Mouse (Mus musculus): ENCODE measurements around the gene Ncln.
A peak's percentile ranks its signal among the peaks of the same experiment; 100 is the strongest.

Ncln gene

DNA sequence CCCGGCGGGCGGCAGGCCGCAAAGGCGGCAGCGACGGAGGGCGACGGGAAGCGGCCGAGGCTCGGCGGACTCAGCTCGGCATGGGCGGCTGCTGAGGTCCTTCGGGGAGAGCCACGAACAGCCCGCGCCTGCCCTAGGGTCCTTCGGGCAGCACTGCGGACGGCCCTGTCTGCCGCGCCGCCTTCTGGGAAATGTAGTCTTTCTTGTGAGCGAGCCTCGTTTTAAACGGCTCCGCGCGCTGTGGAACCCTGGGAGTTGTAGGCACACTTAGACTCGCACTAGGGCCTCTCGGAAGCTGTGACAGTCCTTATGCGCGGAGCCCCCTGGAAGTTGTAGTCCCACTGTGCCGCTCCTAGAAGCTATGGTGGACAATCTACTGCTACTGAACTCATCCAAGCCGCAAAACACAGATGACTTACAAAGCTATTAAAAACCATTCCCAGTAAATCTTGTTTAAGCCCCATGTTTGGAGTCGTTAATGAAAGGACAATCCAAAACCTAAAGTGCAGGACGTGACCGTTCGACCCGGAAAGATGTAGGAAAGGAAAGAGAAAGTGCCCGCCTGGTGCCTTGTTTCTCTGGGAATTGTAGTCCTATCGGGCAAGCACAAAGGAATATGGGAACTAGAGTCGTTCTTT is at the start of gene Ncln:
Ncln (minus strand) TSS at position 129 of the 638 bp plus-strand sequence.
- peak; percentile 96 to 99 for DNase-seq (ENCODE audit: low spot score in 2 of 2)

DNA sequence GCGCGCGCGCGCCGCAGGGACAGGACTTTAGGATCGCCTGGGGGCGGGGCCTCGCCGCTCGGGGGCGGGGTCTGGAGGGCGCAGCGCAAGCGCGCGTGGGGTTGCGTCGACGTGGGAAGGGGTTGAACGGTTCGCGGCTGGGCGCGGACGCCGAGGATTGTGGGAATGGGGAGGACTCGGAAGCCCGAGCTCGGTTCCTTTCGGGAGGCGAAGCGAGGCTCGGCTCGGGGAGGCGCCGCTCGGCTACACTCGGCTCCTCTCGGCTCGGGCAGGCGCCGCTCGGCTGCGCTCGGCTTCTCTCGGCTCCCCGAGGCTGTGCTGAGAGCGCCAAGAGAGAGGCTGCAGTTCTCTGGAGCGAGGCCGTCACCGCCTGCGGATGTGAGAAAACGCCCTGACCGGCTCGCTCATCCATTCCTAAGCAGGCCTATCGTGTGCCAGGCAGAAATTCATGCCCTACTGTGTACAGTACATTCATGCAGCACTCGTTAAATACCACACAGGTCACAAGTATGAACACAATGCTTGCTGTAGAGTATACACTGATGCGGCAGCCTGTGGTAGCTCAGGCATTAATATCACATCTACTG is 49.1 kb upstream of the Ncln start, which contains the start of gene Gna11:
Gna11 (minus strand) TSS at position 30 of the 587 bp plus-strand sequence.
- DNase-seq (ENCODE audit: low spot score in 2 of 2) = peak; percentile 100

DNA sequence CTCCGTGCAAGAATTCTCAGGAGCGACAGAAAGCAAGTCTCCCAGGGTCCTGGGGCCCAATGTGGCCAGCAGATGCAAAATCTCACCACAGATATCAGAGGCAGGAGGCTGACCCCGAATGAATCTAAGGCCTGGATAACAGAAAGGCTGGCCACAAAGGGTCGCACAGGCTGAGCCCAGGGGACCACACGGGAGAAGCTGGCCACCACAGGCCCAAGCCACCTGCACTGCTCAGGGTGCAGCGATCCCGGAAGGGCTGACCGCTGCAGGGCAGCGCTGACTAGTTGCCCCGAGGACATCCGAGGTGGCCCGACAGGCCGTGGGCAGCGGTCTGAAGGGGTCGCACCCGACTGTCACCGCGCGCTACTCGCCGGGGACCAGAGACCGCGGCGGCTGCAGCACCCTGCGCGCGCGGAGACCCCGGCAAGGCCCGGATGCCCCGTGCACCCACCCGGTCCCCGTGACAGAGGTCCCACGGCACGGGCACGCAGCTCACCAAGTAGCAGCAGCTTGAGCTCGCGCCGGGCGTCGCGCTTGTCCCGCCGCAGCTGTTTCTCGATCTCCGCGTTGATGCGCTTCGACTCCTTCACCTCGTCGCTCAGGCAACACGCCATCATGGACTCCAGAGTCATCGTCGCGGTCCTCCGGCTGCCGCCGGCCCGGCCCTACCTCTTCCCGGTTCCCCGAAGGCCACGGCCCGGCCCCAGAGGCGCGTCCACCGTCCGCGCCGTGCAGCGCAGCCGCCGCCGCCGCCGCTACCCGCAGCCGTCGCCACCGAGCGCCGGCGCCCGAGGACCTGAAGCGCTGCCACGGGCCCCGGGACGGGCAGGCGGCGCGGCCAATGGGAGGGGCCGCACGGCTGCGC is 48.3 kb upstream of the Ncln start:
- no peak for DNase-seq (ENCODE audit: low spot score in 2 of 2)

DNA sequence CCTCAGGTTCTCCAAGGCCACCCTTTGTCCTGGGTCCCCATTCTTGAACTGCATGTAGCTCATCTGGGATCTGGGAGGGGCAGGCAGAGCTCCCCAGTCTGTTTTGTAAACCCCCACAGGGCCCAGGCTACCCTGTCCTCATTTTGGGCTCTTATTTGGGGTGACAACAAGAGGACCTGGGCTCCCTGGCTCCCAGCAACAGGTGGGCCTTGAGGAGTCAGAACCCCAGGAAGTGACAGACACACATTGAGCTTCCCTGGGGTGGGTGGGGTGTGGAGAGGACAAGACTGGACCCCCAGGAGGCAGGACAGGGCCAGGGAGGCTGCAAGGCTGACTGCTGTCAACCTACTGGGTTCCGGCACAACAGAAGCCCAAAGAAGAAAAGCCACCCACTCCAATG is 47.4 kb upstream of the Ncln start:
- no peak for DNase-seq (ENCODE audit: low spot score in 2 of 2)

DNA sequence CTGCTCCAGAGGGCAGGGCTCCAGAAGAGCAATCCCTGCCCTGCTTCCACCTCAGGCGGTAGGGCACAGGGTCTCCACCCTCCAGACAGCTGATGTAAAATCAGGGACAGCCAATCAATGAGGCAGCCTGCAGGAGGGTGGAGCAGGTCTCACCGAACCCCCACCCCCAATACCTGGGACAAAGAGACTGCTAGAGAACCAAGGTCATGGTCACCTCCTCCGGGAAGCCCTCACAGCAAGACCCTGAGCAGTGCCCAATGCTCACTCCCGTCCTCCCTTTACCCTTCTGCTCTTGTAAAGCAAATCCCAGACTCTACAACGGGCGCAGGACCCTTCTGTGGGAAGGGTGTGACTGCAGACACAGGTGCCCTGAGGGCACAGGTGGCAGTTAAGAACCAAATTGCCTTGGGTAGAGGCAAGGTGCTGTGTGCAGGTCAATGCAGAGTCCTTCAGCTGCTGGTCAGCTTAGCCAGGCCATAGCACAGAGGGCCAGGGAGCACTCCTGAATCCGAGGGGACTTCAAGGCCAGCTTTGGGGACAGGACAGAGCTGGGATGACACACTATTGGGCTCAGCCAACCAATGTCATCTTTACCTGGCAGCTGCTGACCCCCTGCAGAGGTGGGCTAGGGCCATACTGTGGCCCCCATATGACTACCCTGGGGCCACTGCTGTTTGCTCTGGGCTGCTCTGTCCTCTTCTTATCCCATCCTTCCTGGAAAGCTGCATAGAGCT is 46.7 kb upstream of the Ncln start:
- no peak for DNase-seq (ENCODE audit: low spot score in 2 of 2)

DNA sequence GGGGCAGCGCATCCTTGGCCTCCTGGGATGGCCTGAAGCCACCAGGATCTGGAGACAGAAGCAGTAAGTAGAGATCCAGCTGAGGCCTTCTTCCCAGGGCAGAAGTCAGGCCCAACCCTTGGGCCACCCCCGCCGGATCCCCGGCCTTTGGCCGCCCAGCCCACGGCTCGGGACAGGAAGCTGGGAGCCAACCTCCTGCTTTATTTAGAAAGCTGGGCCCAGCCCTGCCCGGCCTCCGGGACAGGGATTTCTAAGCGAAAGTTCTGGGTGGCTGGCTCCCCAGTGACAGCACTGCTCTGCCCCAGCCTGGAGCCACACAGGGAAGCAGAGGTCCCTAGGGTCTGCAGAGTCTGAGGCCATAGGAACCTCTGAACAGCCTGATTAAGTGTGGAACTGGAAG is 45.6 kb upstream of the Ncln start:
- DNase-seq (ENCODE audit: low spot score in 2 of 2) = peak in 1 of 2 experiments; percentile 65

DNA sequence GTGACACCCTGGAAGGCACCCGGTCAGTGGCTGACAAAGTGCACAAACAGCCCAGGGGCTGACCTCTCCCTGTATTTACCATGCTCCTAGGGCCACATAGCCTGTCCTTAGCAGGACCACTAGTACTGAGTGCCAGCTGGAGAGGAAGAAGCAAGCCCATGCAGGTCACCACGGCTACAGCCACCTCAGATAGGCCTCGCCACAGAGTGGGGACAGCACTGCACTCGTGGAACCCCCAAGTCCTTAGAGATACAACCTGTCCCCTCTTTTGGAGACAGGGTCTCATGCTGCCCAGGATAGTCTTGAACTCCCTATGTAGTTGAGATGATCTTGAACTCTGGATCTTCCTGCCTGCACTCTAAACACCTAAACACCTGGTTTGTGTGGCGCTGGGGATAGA is 45.2 kb upstream of the Ncln start:
- no peak for DNase-seq (ENCODE audit: low spot score in 2 of 2)

DNA sequence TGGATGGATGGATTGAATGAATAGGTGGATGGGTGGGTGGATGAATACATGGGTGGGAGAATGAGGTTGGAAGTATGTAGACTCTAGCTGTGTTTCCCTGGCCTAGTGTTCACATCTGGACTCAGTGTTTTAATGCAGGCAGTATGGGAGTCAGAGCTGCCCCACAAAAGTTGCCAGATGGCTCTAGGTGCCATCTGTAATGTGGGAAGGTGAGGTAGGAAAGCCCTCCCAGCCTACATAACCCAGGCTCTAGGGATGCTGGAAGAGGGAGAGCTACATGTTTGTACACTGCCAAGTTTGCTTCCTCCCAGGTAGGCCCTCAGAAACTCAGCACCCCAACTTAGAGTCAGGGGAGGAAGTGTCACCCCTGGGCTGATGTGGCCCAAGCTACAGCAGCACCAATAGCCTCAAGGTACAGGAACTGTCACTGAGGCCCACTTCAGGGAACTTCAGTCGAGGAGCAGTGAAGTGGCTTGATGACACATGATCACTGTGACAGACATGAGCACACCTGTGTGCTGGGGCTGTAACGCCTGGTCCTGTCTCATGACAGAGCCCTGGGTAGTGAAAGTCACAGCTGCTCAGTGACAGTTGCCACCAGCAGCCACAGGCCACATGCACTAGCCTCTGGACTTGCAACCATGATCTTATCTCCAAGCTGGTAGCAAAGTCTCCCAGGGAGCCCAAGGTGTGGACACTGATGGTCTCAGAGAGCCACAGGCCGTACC is 42.3 kb upstream of the Ncln start:
- DNase-seq (ENCODE audit: low spot score in 2 of 2) = no peak

DNA sequence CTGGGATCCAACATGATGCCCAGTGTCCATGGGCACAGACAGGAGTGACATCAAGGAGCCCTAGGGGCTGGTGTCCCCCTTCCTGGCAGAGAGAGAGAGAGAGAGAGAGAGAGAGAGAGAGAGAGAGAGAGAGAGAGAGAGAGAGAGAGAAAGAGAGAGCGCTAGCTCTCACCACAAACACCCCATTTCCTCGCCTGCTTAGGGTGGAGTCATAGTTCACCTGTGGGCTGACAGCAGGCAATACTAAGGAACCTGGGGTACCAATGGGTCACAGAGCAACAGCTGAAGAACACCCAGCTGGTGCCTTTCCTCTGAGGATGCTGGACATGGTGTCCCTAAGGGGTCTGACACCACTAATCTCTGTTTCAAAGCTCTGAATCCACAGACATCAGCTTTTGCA is 41.2 kb upstream of the Ncln start:
- DNase-seq (ENCODE audit: low spot score in 2 of 2) = no peak

DNA sequence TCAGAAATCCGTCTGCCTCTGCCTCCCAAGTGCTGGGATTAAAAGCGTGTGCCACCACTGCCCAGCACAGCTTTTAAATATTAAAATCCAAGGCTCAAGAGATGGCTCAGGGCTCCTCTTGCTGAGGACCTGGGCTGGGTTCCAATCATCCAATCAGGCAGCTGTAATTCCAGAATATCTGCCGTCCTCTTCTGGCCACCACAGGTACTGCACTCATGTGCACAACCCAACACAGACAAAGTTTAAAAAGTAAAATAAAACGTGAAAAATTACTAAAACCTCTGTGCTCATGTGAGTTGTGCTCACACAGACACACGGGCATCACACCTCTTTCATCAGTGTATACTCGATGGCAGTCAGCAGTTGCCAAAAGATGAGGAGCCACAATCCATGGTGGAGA is 40.5 kb upstream of the Ncln start:
- DNase-seq (ENCODE audit: low spot score in 2 of 2) = no peak

DNA sequence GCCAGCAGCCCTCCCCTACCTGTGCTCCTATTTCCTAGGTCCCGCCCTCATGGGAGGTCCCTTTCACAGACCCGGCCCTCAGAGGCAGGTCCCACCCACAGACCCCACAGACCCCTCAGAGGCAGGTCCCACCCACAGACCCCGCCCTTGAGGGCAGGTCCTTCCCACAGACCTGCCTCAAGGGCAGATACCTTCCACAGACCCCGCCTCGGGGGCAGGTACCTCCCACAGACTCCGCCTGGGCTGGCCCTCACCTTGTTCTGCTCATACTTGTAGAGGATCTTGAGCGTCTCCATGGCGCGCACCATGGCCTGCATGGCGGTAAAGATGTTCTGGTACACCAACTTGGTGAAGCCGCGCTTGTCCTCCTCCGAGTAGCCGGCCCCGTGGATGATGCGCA is 38.6 kb upstream of the Ncln start:
- DNase-seq (ENCODE audit: low spot score in 2 of 2) = no peak

DNA sequence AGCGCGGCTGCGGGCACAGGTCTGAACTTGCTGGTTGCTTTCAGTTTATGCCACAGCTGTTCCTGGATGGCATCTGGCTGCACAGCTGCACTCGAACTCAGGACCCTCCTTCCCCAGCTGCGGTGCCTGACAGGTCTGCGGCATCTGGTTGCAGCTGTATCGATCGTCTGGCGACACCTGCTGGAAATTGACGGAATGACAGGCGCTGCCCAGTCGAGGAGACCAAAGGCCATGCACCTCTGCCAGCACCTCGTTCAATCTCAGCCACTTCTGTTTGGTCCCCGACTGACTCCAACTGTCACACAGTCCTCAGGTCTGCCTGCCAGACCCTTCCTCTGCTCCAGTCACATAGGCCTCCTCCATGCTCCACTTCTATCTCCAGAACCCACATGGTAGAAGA is 30.6 kb upstream of the Ncln start:
- peak; percentile 85 to 87 for DNase-seq (ENCODE audit: low spot score in 2 of 2)

DNA sequence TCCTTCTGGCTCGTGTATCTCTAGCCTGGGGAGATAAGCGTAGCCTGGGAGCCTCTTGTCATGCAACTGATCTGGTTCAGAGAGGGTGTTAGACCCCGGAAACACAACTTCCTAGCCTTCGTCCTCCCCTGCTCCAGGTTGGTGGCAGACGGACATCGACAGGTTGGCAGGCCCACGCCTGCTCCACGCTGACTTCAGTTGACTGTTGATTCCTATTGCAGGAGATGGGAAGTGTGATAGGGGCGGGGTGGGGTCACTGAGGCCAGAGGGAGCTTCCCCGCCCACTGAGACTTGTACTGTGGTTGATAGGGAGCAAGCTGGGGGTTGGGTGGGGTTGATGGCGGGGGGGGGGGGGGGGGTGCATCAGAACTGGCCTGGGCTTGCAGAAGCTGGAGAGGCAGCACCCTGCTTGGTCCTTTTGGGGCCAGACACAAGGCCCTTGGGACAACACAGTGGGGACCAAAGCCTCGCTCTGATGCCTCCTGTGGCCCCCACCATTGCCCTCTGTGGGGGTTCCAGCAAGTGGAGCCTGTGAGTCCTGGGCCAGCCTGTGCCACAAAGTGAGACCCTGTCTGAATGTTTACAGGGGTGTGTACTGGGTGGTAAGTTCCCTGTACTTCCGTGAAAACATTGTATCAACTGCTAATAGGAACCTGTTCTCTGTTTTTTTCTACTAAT is 29.0 kb upstream of the Ncln start:
- DNase-seq (ENCODE audit: low spot score in 2 of 2) = peak; percentile 62 to 70

DNA sequence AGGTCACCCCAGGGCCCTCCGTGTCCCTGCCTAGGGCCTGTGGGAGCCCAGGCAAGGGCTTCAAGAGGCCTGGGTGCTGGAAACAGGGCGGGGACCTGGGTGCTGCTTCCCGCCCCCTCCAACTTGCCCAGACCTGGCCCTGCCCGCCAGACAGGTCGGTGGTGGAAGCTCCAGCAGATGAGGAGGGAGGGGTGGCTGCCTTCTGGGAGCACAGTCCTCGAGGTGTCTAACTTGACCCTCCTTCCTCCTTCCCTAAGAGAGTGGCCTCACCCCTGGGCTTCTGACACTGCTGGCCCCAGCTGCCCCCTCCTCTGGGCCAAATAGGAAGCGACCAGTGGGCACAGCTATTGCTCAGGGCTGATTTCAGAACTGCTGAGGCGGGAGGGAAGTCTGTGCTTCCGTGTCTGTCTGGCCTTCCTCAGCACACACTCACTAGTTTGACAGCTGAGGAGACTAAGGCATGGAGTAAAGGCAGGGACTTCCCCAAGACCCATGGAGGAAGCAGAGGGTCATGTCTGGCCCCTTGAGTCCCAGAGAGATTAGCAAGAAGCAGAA is 27.9 kb upstream of the Ncln start, which contains the start of gene Gna15:
Gna15 (minus strand) TSS at position 175 of the 555 bp plus-strand sequence.
- peak; percentile 57 to 74 for DNase-seq (ENCODE audit: low spot score in 2 of 2)

DNA sequence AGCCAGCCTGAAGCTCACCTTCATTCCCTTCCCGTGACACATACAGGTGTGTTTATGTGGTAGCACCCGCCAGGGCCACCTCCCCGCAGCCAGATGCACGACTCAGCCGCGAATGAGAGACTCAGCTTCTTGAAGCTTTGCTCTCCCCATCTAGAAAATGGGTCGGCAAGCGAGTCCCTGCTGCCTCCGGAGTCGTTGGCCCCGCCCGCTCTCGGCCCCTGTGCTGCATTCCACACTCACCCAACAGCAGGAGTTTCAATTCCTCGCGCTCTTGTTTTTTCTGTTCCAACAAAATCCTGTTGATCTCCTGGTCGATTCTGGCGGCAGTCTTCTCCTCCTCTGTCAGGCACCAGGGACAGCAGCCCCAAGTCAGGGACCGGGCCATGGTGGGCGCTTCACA is 27.4 kb upstream of the Ncln start:
- peak in 1 of 2 experiments; percentile 40 for DNase-seq (ENCODE audit: low spot score in 2 of 2)

DNA sequence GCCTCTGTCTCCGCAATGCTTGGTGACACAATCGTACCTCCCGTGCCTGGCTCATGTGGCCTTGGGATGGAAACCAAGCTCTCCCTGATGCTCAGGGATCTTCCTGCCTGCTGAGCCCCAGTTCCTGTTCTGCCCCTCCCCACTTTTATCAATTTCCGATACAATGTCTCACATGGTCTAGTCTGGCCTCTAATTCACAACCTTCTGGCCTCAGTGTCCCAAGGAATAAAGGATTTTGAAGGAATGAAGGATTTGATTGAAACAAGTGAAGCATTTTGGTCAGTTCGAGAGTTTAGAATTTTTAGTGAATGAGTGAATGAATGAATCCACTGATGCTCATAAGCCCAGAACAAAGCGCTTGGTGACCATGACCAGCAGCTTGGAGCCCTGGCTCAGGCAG is 26.9 kb upstream of the Ncln start:
- DNase-seq (ENCODE audit: low spot score in 2 of 2) = no peak

DNA sequence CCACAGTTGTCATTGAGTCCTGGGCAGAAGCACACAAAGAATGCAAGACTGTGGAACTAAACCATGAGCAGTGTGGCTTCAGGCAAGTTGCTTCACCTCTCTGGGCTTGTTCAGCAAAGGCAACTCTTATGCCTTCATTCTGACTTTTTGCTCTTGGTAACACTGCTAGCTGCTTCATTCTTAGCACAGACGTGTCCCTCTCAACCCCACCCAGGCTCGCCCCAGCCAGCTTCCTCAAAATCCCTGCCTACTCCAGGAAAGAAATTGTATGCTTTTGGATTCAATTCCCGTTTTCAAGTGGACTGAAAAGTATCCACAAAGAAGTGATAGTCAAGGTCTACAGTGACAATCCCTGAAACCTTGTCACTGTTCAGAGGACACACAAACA is 23.8 kb upstream of the Ncln start:
- no peak for DNase-seq (ENCODE audit: low spot score in 2 of 2)

DNA sequence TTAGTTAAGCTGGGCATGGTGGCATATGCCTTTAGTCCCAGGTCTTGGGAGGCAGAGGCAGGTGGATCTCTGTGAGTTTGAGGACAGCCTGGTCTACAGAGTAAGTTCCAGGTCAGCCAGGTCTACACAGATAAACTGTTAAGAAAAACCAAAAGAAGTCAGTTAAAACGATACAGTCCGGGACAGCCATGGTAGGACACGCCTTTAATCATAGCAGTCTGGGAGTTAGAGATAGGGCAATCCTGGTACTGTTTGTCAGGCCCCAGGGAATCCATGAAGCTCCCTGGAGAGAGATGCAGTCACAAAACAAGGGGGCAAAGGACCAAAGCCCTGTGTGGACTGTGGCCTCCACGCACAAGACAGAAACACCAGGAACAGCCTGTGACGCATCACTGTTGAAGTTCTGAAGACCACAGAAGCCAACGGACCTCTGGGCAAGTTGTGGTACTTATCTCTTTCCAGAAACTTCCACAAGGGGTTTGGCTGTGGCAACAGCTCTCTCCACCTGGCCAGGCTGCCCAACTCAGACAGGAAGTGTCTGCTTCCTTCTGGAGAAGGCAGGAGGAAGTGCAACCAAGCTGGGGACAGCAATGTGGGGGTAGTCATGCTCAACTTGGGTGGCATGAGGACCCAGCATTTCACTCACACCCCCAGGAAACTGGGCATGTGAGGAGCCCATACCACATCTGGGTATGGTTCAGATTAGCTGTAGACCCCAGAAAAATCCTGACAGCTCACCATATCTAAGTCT is 23.2 kb upstream of the Ncln start:
- no peak for DNase-seq (ENCODE audit: low spot score in 2 of 2)

DNA sequence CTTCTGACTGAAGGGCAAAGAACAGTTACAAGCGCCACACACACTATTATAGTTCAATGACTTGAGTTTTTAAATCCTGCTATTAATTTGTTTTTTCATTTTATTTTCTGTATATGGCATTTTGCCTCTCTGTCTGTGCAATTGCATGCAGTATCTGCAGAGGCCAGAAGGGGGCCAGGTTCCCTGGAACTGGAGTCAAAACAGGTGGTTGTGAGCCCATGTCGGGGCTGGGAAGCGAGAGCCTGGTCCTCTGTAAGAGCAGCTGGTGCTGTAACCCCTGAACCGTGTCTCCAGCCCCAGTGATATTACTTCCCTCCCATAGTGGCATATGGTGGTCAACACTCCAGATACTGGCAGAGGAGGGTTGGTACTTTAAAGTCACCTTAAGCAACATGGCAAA is 22.4 kb upstream of the Ncln start:
- peak; percentile 50 to 71 for DNase-seq (ENCODE audit: low spot score in 2 of 2)

DNA sequence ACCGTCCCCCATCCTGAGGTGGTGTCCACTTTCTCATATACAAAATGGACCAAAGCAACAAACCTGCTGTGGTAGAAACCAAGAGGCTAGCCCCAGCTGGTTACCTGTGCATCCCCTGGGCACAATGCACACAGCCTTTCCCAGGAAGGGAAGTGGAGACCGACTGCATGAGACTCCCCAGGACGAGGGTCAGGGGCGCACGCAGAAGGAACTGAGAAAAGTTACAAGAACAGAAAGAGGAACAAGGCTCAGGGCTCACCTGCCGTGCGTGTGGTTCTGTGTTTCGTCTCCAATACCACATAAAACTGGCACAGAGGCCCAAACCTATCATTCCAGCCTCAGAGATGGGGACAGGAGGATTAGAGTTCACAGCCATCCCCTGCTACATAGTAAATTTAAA is 21.0 kb upstream of the Ncln start:
- no peak for DNase-seq (ENCODE audit: low spot score in 2 of 2)

Measured in urinary bladder, postnatal 36 days (tissue).